Mouse (Mus musculus): ENCODE results near the gene Sprr1a.
"Not testable (repeated sequence)": the region's sequence is repeated elsewhere in the genome, so short reads cannot be mapped to it uniquely, and the experiment has no call there.

Sprr1a gene

DNA sequence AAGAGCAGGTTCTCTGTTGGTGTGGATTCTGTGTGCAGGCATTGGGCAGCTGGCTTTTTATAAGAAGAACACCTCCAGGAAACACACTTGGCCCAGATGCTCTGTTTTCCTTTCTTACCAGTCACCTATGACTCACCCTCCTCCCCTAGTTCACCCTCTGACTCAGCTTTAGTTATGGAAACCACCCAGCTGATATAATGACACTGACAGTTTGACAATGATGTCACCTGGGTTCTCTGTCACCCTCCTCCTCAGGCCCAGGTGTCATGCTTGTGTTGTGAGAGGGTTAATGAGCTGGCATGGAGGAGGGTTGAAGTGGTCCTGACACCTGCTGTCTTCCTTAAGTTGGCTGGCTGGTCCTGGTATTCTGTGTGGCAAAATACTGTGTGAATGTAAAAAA lies at the start of gene Sprr1a:
Gene Sprr1a, minus strand, starts transcription at position 33 of the 400 bp plus-strand sequence.
- no peak for DNase-seq (ENCODE audit: low spot score in 2 of 2)

DNA sequence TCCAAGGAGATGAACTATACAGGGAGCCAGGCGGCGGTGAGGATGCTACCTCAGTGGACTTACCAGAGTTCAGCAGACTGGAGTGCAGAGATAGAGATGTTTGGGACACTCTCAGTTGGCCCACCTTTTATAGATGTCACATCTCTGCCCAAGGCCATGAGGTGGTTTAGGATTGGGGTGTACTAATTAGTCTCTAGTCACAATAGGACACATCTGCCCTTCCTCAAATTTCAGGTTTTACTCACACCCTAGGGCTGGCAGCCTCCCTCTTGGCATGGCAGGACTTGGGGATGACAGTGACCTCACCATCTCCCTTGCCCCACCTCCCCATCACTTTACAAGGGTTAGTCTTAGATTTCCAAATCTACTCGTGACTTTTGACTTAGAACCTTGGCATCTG lies 48.7 kb upstream of the Sprr1a start, which contains the start of gene 2310046K23Rik:
Gene 2310046K23Rik, minus strand, starts transcription at position 101 of the 400 bp plus-strand sequence.
- DNase-seq (ENCODE audit: low spot score in 2 of 2), result no peak

DNA sequence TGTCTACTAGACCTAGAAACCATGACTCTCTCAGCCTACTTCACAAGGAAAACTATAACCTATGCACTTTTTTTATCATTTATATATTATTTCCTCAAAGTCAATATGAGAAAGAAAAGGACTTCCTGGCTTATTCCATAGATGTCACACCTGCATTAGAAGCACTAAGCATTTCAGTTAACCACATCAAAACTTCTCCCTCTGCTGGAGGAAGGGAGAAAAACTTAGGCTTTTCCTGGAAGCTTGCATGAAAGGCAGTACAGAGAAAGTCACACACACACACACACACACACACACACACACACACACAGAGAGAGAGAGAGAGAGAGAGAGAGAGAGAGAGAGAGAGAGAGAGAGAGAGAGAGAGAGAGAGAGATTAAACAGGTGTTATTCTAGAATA lies 26.6 kb upstream of the Sprr1a start:
- DNase-seq (ENCODE audit: low spot score in 2 of 2), result no peak

DNA sequence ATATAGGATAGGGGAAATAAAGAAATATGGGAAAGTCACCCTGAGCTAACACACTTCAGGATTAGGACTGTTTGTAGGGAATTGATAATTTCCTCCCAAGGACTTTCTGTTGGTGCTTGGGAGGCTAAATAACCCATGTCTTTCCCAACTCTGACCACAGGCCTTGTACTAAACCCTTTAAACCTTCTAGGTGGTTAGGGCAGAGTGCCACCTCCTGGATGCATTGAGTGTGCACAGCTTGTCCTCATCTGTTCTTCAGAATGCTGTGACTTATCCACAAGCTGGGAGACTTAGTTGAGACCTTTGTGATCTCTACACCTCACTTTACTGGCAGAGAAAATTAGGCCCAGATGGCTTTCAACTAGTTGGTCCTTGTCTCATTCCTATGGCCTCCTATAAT lies 25.1 kb upstream of the Sprr1a start:
- DNase-seq (ENCODE audit: low spot score in 2 of 2), result no peak

DNA sequence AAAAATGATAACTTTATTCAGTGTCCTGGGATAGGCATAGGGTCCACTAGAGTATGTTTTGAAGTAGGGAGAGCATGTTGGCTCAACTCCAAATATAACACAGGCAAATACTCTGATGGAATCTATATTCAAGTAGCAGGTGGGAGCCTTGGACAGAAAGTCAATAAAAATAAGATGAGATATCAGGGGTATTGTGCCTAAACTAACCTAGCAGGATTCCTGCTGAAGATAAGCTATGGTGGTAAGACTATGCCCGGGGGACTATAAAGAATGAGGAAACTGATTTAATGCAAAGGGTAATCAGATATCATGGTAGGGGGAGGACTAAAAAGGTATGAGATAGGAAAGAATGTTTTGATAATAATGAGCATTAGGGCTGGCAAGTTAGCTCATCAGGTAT lies 22.5 kb upstream of the Sprr1a start:
- no peak for DNase-seq (ENCODE audit: low spot score in 2 of 2)

DNA sequence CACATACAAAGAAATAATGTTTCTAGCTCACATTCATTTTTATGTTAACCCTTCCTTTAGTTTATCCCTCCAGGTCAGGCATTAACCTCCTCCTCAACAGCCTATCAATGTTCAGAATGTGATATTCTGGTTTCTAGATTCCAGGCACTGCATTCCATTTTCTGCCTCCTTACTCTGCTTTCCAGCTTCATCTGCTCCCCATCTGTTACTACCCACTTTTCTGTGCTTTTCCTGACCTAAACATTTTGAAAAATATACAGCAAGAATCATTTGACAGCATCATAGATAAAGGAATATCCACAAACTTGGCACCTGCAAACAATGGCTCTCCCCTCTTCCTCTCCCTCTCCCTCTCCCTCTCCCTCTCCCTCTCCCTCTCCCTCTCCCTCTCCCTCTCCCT lies 17.8 kb upstream of the Sprr1a start:
- DNase-seq (ENCODE audit: low spot score in 2 of 2), result no peak

DNA sequence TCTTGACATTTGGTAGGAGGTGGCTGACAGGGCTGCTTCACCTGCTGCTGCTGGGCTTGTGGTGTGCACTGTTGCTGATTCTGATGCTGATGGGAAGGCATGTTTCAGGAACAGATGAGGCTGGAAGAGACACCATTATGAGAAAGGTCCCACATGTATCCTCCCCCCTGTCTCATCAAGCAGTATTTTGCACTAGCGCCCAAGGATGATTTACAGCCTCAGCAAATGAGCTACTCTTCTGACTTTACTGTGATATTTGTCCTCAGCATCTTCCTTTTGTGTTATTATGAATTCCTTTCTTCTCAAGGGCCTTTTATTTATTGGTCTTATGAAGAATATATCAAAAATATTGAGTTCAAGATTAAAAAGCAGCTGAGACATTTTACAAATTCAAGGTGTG lies 14.7 kb upstream of the Sprr1a start, which contains the start of gene Sprr4:
Gene Sprr4, minus strand, starts transcription at position 101 of the 400 bp plus-strand sequence.
- DNase-seq (ENCODE audit: low spot score in 2 of 2), result no peak

DNA sequence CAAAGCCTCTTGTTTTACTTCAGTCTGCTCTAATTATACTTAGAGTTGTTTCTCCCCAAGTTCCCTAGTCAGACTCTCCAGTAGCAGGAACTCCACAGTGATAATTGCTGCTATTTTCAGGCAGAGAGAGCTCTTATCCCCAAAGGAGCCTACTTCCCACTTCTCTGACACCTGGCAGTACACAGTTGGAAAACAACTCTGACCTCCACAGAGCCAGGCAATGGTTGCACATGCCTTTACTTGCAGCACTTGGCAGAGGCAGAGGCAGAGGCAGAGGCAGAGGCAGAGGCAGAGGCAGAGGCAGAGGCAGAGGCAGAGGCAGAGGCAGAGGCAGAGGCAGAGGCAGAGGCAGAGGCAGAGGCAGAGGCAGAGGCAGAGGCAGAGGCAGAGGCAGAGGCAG lies 4.6 kb upstream of the Sprr1a start:
- DNase-seq (ENCODE audit: low spot score in 2 of 2), result not testable (repeated sequence)

DNA sequence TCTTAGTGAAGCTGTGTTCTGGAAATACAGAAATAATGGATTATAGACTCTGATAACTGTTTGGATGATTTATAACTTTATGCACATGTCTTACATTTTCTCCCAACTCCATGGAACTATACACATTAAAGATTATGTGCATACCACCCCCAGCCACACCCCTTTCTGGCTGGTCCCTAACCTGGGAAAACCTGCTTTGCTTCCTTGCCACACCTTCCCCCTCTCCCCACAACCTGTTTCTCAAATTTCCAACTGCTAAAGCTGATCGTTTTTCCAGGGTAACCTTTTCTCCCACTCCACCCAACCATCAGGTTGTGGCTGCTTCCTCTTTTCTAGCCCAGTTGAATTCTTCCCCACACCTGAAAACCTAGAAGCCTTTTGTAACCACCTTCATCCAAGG lies 612 bp upstream of the Sprr1a start:
- no peak for DNase-seq (ENCODE audit: low spot score in 2 of 2)

DNA sequence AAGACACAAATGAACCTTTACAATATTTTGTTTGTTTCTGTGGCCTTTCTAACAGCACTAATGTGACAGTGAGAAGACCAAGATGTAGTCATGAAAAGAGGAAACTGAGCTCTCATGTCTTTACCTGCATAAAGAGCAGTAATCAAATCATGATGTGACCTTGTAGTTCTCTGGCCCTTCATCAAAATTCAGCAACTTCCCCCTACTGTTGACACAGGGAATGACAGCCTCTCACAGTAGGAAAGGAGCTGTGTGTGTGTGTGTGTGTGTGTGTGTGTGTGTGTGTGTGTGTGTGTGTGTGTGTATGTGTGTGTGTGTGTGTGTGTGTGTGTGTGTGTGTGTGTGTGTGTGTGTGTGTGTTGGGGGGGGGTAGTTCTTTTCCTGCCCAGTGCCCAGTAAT lies 4.4 kb downstream of the Sprr1a start:
- not testable (repeated sequence) for DNase-seq (ENCODE audit: low spot score in 2 of 2)

DNA sequence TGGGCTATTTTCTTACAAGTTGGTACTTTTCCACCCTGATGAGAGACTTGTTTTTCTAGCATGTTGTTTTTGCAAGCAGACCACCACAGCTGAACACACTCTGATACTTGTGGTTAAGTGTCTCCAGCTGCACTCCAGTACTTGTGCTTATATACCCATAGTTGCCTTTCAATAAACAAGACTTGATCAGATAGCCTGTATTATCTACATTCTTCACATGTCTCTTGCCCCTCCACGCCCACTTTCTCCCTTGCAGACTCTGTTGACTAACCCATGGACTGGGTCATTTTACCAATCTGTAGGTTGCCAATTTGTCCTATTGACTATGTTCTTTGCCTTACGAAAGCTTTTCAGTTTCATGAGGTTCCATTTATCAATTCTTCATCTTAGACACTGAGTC lies 15.6 kb downstream of the Sprr1a start:
- no peak for DNase-seq (ENCODE audit: low spot score in 2 of 2)

DNA sequence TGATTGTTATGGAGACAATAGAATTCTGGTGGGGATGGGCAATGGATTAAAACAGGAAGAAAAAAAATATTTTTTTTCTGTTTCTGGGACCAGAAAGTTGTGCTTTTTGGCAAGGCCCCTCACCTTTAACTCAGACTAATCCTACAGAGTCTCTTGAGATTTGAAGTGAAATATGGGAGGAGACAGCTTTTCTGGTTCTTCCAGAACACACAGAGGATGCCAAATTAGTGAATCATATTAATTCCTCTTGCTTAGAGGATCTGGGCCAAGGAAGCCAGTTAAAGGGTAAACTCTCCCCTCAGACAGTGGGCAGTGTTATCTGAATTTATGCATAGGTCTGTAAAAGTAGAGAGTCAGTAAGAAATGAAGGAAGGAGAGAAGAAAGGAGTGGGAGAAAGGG lies 18.3 kb downstream of the Sprr1a start:
- DNase-seq (ENCODE audit: low spot score in 2 of 2), result no peak

DNA sequence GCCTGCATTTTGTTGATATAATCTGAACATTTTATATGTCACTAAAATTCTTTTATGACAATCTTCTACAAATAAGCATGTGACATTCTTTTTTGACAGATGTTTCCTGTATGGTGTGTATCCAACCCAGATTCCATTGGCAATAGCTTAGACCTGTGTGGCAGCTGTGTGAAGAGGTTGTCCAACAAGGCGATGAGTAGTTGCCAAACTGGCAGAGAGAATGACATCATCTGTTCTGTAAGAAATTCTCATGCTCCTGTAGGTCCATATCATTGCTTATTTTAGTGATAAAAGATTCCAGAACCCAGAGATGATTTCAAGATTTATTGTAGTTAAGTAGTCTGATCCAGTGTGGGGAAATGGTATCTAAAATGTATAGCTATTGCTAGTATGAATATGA lies 19.1 kb downstream of the Sprr1a start:
- DNase-seq (ENCODE audit: low spot score in 2 of 2), result no peak

DNA sequence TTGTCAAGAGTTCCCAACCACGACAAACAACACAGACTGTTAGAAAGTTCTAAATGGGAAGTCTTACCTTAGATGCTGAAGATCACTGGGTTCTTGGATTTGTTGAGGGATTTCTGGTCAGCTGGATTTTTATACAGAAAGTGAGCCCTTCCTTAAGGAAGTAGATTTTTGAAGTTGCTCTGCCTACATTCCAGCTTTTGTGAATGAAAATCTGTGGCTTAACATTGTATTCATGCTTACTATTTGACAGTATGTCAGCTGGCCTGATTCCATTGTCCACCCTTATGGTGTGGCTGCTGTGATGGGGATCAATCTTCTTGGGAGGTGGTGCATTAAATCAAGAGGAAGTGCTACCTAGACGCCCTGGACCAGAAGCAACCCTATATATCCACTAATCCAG lies 27.1 kb downstream of the Sprr1a start, which contains the start of gene Sprr3:
Gene Sprr3, minus strand, starts transcription at position 101 of the 400 bp plus-strand sequence.
- DNase-seq (ENCODE audit: low spot score in 2 of 2), result no peak

DNA sequence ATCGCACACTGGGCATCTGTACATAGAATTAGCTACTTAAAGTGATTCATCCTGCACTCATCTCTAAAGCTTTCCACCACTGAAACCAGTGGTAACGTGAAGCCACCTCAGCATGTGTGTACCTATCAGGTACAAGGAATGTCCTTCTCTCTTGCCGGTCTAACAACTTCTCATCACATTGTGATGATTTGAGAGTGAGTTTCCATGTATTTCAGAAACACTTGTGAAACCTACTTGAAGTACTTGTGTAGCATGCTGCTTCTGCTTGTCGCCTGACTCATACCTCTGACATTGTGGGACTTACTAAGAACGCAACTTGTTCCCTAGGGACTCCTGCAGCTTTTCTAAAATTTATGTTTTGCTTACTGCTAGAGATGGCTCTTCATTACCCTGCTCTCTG lies 30.5 kb downstream of the Sprr1a start:
- no peak for DNase-seq (ENCODE audit: low spot score in 2 of 2)

DNA sequence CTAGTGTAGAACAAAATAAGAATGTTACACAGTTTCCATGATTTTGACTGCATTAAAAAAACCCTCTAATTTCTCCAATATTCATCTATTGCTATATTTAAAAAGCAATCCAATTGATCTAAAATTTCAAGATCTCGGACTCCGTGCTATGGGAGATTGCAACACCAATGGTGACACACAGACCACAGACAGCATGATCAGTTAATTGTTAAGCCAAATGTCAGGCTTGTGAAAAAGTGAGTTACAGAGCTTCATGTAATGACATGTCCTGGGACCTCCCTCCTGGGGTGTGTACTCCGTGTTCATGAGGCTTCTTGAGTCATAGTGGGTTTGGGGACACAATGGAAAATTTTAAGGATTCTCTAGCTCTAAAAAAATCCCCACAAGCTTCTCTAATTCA lies 45.5 kb downstream of the Sprr1a start:
- no peak for DNase-seq (ENCODE audit: low spot score in 2 of 2)

DNA sequence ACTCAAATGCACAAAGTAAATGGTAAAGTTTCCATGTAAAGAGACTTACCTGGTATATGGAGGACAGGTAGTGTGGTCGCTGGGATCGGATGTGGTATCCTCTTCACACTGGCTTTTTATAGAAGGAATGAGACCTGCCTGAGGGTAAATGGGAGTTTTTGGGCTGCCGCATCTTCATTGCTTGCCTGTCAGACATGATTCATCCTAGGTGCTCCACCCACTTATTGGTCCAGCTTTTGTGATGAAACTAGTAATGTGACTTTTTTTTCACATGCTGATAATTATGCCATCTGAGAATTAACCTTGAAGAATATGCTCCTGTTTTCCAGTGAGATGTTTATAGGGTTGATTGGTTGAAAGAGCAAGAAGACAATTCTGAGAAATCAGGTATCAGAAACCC lies 47.0 kb downstream of the Sprr1a start, which contains the start of gene Sprr1b:
Gene Sprr1b, minus strand, starts transcription at position 101 of the 400 bp plus-strand sequence.
- no peak for DNase-seq (ENCODE audit: low spot score in 2 of 2)
